ENCODE assay signal across 8 mouse cellular contexts in the genomic region with DNA sequence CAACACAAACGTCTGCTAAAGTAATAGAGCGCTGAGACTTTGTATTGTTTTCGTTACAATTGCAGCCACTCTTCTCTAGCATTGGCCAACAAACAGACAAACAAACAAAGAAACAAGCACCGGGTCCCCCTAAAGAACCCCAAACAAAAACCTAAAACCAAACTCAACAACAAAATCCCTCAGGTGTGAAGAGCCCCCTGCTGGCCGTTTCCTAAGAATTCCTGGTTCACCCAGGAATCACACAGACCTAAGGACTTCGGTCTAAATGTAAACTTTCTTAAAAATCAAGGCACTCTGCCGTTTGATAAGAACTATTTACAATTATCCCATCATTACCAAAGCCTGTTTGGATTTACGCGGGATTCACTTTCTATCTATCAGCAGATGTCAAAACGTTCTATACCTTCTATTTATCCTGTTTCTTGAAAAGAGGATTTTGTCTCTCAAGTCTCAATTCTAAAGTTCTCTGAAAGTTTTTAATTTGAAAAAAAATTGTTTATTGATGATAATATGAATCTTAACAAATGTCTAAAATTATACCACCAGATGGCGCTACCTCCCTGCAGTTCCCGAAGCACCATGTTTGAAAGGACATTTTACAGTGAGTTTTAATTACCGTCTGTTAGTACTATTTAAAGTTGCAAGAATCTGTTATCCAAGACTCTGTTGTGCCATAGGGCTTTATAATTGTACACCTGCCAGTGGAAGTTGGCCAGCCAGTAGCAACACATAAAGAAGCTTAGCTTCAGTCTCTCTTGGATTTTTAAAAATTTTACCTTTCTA. TPM values are rescaled to one million over a fixed set of nuclear protein-coding genes. Genes with fewer than 3 reads are reported as not detected.
A peak's percentile ranks its signal among the peaks of the same experiment; 100 is the strongest.
DNase-seq lines count a peak whose midpoint lies in the region; ATAC-seq and TF ChIP-seq lines count a peak whose summit lies in the region.

No protein-coding gene starts in this region.

- H3K4me3 ChIP-seq in heart, adult 2 months = no peak overlapping the region
- no peak overlapping the region for H3K4me3 ChIP-seq in heart, embryonic 10.5 days
- no peak overlapping the region for H3K4me3 ChIP-seq in kidney, embryonic 16.5 days (ENCODE audit: low read length)
- no peak overlapping the region for H3K4me3 ChIP-seq in lung, postnatal 0 days (ENCODE audit: low read depth, low read length)

- H3K9ac ChIP-seq in heart, adult 2 months (ENCODE audit: low read depth, low read length) = no peak overlapping the region
- no peak overlapping the region for H3K9ac ChIP-seq in kidney, embryonic 16.5 days (replicated peaks; ENCODE audit: low read length)
- no peak overlapping the region for H3K9ac ChIP-seq in lung, postnatal 0 days (replicated peaks; ENCODE audit: low read depth)

- no peaks in the 10 kb centered on the region for H3K79me2 ChIP-seq in heart, adult 2 months (replicated peaks; ENCODE audit: control insufficient read depth, insufficient read depth, low read length)

- H3K27me3 ChIP-seq in heart, adult 2 months (ENCODE audit: control insufficient read depth, insufficient read depth, low read length) = no peaks in the 10 kb centered on the region
- H3K27me3 ChIP-seq in heart, embryonic 10.5 days (ENCODE audit: insufficient read depth, poor library complexity, severe bottlenecking) = no peaks in the 10 kb centered on the region
- H3K27me3 ChIP-seq in kidney, embryonic 16.5 days (ENCODE audit: insufficient read depth, low read length) = no peaks in the 10 kb centered on the region
- no peaks in the 10 kb centered on the region for H3K27me3 ChIP-seq in lung, postnatal 0 days (replicated peaks; ENCODE audit: insufficient read depth, low read length)

- no peak for ATAC-seq in kidney, embryonic 16.5 days (ENCODE audit: low FRiP score, low TSS enrichment)
- no peak for ATAC-seq in lung, postnatal 0 days
- no peak for ATAC-seq in erythroid progenitor cell, adult 5-6 weeks (replicated peaks; ENCODE audit: low FRiP score, poor library complexity, severe bottlenecking)

- intact Hi-C loops in heart, adult 2 months (cut with DNase I) = loop anchor here (5.0 to 10.0 kb wide), 5 partner anchors 54 to 189 kb away; partner anchors contain the start of gene Wasl

- 25% methylated on average over 13 of the region's 13 CpGs for WGBS in heart, adult 2 months
- WGBS in heart, embryonic 10.5 days = 28% methylated on average over 13 of the region's 13 CpGs
- WGBS in kidney, embryonic 16.5 days = 29% methylated on average over 13 of the region's 13 CpGs
- 20% methylated on average over 13 of the region's 13 CpGs for WGBS in lung, postnatal 0 days

- no peaks in the 10 kb centered on the region for H3K4me1 ChIP-seq in heart, adult 2 months (ENCODE audit: control insufficient read depth, insufficient read depth, low read length)
- no peaks in the 10 kb centered on the region for H3K4me1 ChIP-seq in heart, embryonic 10.5 days
- H3K4me1 ChIP-seq in kidney, embryonic 16.5 days (ENCODE audit: insufficient read depth, low read length) = no peaks in the 10 kb centered on the region
- no peaks in the 10 kb centered on the region for H3K4me1 ChIP-seq in lung, postnatal 0 days (ENCODE audit: insufficient read depth, low read depth, low read length)

- peak; percentile 69 for TF ChIP-seq CTCF in heart, adult 2 months (IDR thresholded peaks at IDR 0.05)
- TF ChIP-seq CTCF in lung, postnatal 0 days (IDR thresholded peaks at IDR 0.05) = peak; percentile 64

- H3K9me3 ChIP-seq in heart, embryonic 10.5 days = no peaks in the 10 kb centered on the region
- no peaks in the 10 kb centered on the region for H3K9me3 ChIP-seq in kidney, embryonic 16.5 days (ENCODE audit: low read length)
- H3K9me3 ChIP-seq in lung, postnatal 0 days (ENCODE audit: low read length) = no peaks in the 10 kb centered on the region

- DNase-seq in heart, adult 2 months = peak in 1 of 2 experiments; percentile 27
- no peak for DNase-seq in heart, embryonic 10.5 days (ENCODE audit: low spot score)
- peak; percentile 66 for DNase-seq in A20 (ENCODE audit: low read depth, low spot score)
- peak; percentile 40 for DNase-seq in adrenal gland, postnatal 25 days
- DNase-seq in fat pad, adult 2 months (ENCODE audit: extremely low read depth, low read depth, low spot score) = peak; percentile 10
- DNase-seq in lung, postnatal 0 days (ENCODE audit: low spot score) = peak; percentile 67

- no peaks in the 10 kb centered on the region for H3K36me3 ChIP-seq in heart, adult 2 months (ENCODE audit: control insufficient read depth, insufficient read depth, low read length)
- no peaks in the 10 kb centered on the region for H3K36me3 ChIP-seq in heart, embryonic 10.5 days
- H3K36me3 ChIP-seq in kidney, embryonic 16.5 days (ENCODE audit: insufficient read depth, low read length) = no peaks in the 10 kb centered on the region
- no peaks in the 10 kb centered on the region for H3K36me3 ChIP-seq in lung, postnatal 0 days (ENCODE audit: insufficient read depth, low read length)

- H3K4me2 ChIP-seq in kidney, embryonic 16.5 days (replicated peaks; ENCODE audit: low read depth, low read length) = peak overlapping the region; percentile 21; the same call in 1 of the 2 replicates
- no peak overlapping the region for H3K4me2 ChIP-seq in lung, postnatal 0 days (replicated peaks; ENCODE audit: low read depth, low read length)

- H3K27ac ChIP-seq in heart, adult 2 months = no peak overlapping the region
- no peak overlapping the region for H3K27ac ChIP-seq in heart, embryonic 10.5 days
- H3K27ac ChIP-seq in kidney, embryonic 16.5 days (ENCODE audit: low read length) = no peak overlapping the region
- H3K27ac ChIP-seq in lung, postnatal 0 days (ENCODE audit: low read length) = no peak overlapping the region

- TF ChIP-seq EP300 in heart, adult 2 months (IDR thresholded peaks at IDR 0.05; ENCODE audit: insufficient read depth, low read depth, low read length) = no peak
- TF ChIP-seq EP300 in lung, postnatal 0 days (IDR thresholded peaks at IDR 0.05) = no peak

- no peak for TF ChIP-seq POLR2A in heart, adult 2 months (IDR thresholded peaks at IDR 0.05; ENCODE audit: insufficient read depth, low read depth, low read length)

RNA-seq across cellular contexts. Expression of gene Hyal6, which starts 11.5 kb away (rescaled TPM):
- total RNA-seq in heart, adult 2 months (2021) = not detected
- polyA plus RNA-seq in heart, adult 2 months (2012; rRNA removed) = not detected in 2 replicates
- not detected in 2 replicates for polyA plus RNA-seq in heart, embryonic 10.5 days (2016; fragmentation: Nextera tagmentation; extraction: Ambion mirVana)
- not detected in 2 replicates for total RNA-seq in adrenal gland, postnatal 25 days (2021)
- polyA plus RNA-seq in kidney, embryonic 16.5 days (2015; fragmentation: Nextera tagmentation; extraction: Ambion mirVana) = not detected in 2 replicates
- polyA plus RNA-seq in lung, postnatal 0 days (2015; fragmentation: Nextera tagmentation; extraction: Ambion mirVana) = not detected in 2 replicates
- not detected in 2 replicates for total RNA-seq in erythroid progenitor cell, adult 5-6 weeks (2015; ENCODE audit: low replicate concordance)
- not detected in 2 replicates for total RNA-seq in erythroid progenitor cell, adult 5-6 weeks (2017; ENCODE audit: low replicate concordance)

RNA-seq across cellular contexts. Expression of gene Hyal4, which starts 26.6 kb away (rescaled TPM):
- not detected for total RNA-seq in heart, adult 2 months (2021)
- polyA plus RNA-seq in heart, adult 2 months (2012; rRNA removed) = not detected in 2 replicates
- not detected in 2 replicates for polyA plus RNA-seq in heart, embryonic 10.5 days (2016; fragmentation: Nextera tagmentation; extraction: Ambion mirVana)
- not detected in 2 replicates for total RNA-seq in adrenal gland, postnatal 25 days (2021)
- polyA plus RNA-seq in kidney, embryonic 16.5 days (2015; fragmentation: Nextera tagmentation; extraction: Ambion mirVana) = not detected in 2 replicates
- not detected in 2 replicates for polyA plus RNA-seq in lung, postnatal 0 days (2015; fragmentation: Nextera tagmentation; extraction: Ambion mirVana)
- total RNA-seq in erythroid progenitor cell, adult 5-6 weeks (2015; ENCODE audit: low replicate concordance) = not detected in 2 replicates
- total RNA-seq in erythroid progenitor cell, adult 5-6 weeks (2017; ENCODE audit: low replicate concordance) = not detected in 2 replicates

RNA-seq across cellular contexts. Expression of gene Wasl, which starts 56.7 kb away (rescaled TPM):
- total RNA-seq in heart, adult 2 months (2021) = 10 to 100 TPM; 27.8 to 28.3 TPM
- 11.5 and 13.9 TPM in 2 replicates for polyA plus RNA-seq in heart, adult 2 months (2012; rRNA removed)
- 56.5 and 61.6 TPM in 2 replicates for polyA plus RNA-seq in heart, embryonic 10.5 days (2016; fragmentation: Nextera tagmentation; extraction: Ambion mirVana)
- total RNA-seq in adrenal gland, postnatal 25 days (2021) = 59.3 and 70.6 TPM in 2 replicates
- 82.1 and 99.1 TPM in 2 replicates for polyA plus RNA-seq in kidney, embryonic 16.5 days (2015; fragmentation: Nextera tagmentation; extraction: Ambion mirVana)
- 88.3 and 93.5 TPM in 2 replicates for polyA plus RNA-seq in lung, postnatal 0 days (2015; fragmentation: Nextera tagmentation; extraction: Ambion mirVana)
- 20.5 and 23.4 TPM in 2 replicates for total RNA-seq in erythroid progenitor cell, adult 5-6 weeks (2015; ENCODE audit: low replicate concordance)
- total RNA-seq in erythroid progenitor cell, adult 5-6 weeks (2017; ENCODE audit: low replicate concordance) = 14.8 and 15.4 TPM in 2 replicates
